Comparison of ENCODE assay signal across 11 mouse cellular contexts in the genomic region with DNA sequence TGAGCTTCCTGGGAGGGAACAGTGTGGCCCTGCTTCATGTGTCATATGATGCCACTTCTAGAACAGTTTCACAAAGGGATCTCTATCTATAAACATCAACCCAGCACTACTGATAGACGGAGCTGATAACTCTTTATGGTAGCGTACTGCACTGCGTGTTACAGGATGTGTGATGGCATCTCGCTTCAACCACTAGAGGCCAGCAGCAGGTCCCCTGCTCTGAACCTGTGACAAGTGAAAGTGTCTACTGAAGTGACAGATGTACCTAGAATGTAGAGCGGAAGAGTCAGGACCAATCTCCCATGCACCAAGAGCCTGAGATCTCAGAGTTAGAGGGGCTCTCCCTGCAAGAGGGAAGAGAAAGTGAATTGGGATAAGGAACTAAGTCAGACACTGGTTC. TPM values are rescaled to one million over a fixed set of nuclear protein-coding genes. Genes with fewer than 3 reads are reported as not detected.
DNase-seq lines count a peak whose midpoint lies in the region; ATAC-seq and TF ChIP-seq lines count a peak whose summit lies in the region.
"Had no signal": no experiment of that assay in that cellular context is flagged by ENCODE, and none has a peak within 500 bp of the region (broad histone marks: within the 10 kb centered on the region; RNA-seq: fewer than 3 reads in every experiment).

No protein-coding gene starts in this region.

- H3K9me3 ChIP-seq in kidney, embryonic 14.5 days (ENCODE audit: control insufficient read depth, low read length) = no peaks in the 10 kb centered on the region
- H3K9me3 ChIP-seq: hindbrain, embryonic 15.5 days; midbrain, embryonic 12.5 days had no signal

- peak; percentile 75; the same call in 1 of the 2 replicates for TF ChIP-seq CTCF in small intestine, adult 2 months (IDR thresholded peaks at IDR 0.05; ENCODE audit: extremely low read depth, insufficient read length, insufficient replicate concordance, low read depth, low read length)

- H3K4me2 ChIP-seq in kidney, embryonic 14.5 days (replicated peaks; ENCODE audit: low read depth, low read length) = no peak overlapping the region
- H3K4me2 ChIP-seq: hindbrain, embryonic 15.5 days; midbrain, embryonic 12.5 days had no signal

- peaks cover 27% of the 10 kb centered on the region for H3K4me1 ChIP-seq in kidney, embryonic 14.5 days (ENCODE audit: control insufficient read depth, insufficient read depth, low read length)
- peaks cover 34% of the 10 kb centered on the region for H3K4me1 ChIP-seq in small intestine, adult 2 months (ENCODE audit: control insufficient read depth, insufficient read depth, insufficient read length, low read length)

- H3K4me3 ChIP-seq in kidney, embryonic 14.5 days (ENCODE audit: low read length) = no peak overlapping the region
- no peak overlapping the region for H3K4me3 ChIP-seq in small intestine, adult 2 months (ENCODE audit: low read depth, low read length)
- H3K4me3 ChIP-seq: hindbrain, embryonic 15.5 days; midbrain, embryonic 12.5 days had no signal

- no peaks in the 10 kb centered on the region for H3K27me3 ChIP-seq in kidney, embryonic 14.5 days (ENCODE audit: control insufficient read depth, insufficient read depth, low read length)
- no peaks in the 10 kb centered on the region for H3K27me3 ChIP-seq in small intestine, adult 2 months (ENCODE audit: control insufficient read depth, insufficient read depth, low read length)
- H3K27me3 ChIP-seq: hindbrain, embryonic 15.5 days; midbrain, embryonic 12.5 days had no signal

- TF ChIP-seq POLR2A in small intestine, adult 2 months (IDR thresholded peaks at IDR 0.05; ENCODE audit: low read depth, low read length) = no peak

- no peaks in the 10 kb centered on the region for H3K36me3 ChIP-seq in kidney, embryonic 14.5 days (ENCODE audit: control insufficient read depth, insufficient read depth, low read length)
- no peaks in the 10 kb centered on the region for H3K36me3 ChIP-seq in small intestine, adult 2 months (ENCODE audit: control insufficient read depth, insufficient read depth, low read length)
- H3K36me3 ChIP-seq: hindbrain, embryonic 15.5 days; midbrain, embryonic 12.5 days had no signal

- H3K9ac ChIP-seq in kidney, embryonic 14.5 days (ENCODE audit: low read depth, low read length) = no peak overlapping the region
- H3K9ac ChIP-seq: hindbrain, embryonic 15.5 days; midbrain, embryonic 12.5 days had no signal

- 86% methylated on average over 5 of the region's 5 CpGs for WGBS in kidney, embryonic 14.5 days
- WGBS in small intestine, adult 2 months = 35% methylated on average over 5 of the region's 5 CpGs

- 0 out of 2 replicates have a peak, but pooled peaks have one; percentile 2 for ATAC-seq in kidney, embryonic 14.5 days (ENCODE audit: low FRiP score, low TSS enrichment)
- ATAC-seq in activated CD4-positive, CD25-positive, alpha-beta regulatory T cell, adult 4 months = peak; percentile 82
- ATAC-seq in hematopoietic stem cell, adult 5-6 weeks (replicated peaks in 1 of 2; ENCODE audit: insufficient read depth in 1 of 2, low FRiP score in 2 of 2, low TSS enrichment in 1 of 2, low read depth in 1 of 2, poor library complexity in 2 of 2, severe bottlenecking in 2 of 2) = peak; percentile 60 to 65; a peak in 3 of 4 replicates
- no peak for ATAC-seq in erythroblast, adult 5-6 weeks (replicated peaks; ENCODE audit: low FRiP score, poor library complexity, severe bottlenecking)

- no peak overlapping the region for H3K27ac ChIP-seq in kidney, embryonic 14.5 days (ENCODE audit: low read depth, low read length)
- H3K27ac ChIP-seq in small intestine, adult 2 months (ENCODE audit: insufficient read depth, low read depth, low read length) = peak overlapping the region; percentile 40; the same call in 1 of the 2 replicates
- H3K27ac ChIP-seq: hindbrain, embryonic 15.5 days; midbrain, embryonic 12.5 days had no signal

- no peak for DNase-seq in kidney, adult 11 months
- no peak for DNase-seq in neural tube, embryonic 10.5 days (ENCODE audit: extremely low spot score, low spot score)
- no peak for DNase-seq in frontal cortex, adult 2 months (ENCODE audit: extremely low spot score in 1 of 2, low spot score in 1 of 2)
- DNase-seq: embryo, embryonic 11 days had no signal

RNA-seq across cellular contexts. Expression of a gene that starts 41.6 kb away (rescaled TPM):
- polyA plus RNA-seq in kidney, embryonic 14.5 days (2014; fragmentation: Nextera tagmentation; extraction: Ambion mirVana) = 20.7 and 30.0 TPM in 2 replicates
- polyA plus RNA-seq in activated CD4-positive, CD25-positive, alpha-beta regulatory T cell, adult 4 months (2017; shearing (Covaris generic)) = 10 to 100 TPM; 14.6 to 15.9 TPM
- 9.1 and 11.0 TPM in 2 replicates for total RNA-seq in hematopoietic stem cell, adult 5-6 weeks (2017)
- 4.6 and 4.8 TPM in 2 replicates for polyA plus RNA-seq in small intestine, adult 2 months (2012; rRNA removed)
- total RNA-seq in erythroblast, adult 5-6 weeks (2015; ENCODE audit: low replicate concordance) = 5.9 TPM in 1 of 2 replicates, not detected in the other
- 1.0 and 3.1 TPM in 2 replicates for total RNA-seq in erythroblast, adult 5-6 weeks (2017; ENCODE audit: low replicate concordance)
- 37.2 and 38.1 TPM in 2 replicates for polyA plus RNA-seq in frontal cortex, adult 2 months (2012; rRNA removed)
